Mouse (Mus musculus): ENCODE measurements around the gene Sptlc3. TPM values are rescaled to one million over a fixed set of nuclear protein-coding genes. Genes with fewer than 3 reads are reported as not detected.

Gene Sptlc3
- 0.87 TPM in 1 of 2 replicates, not detected in the other for polyA plus RNA-seq (2012; rRNA removed; ENCODE audit: low replicate concordance)

GRCm38 (mm10) chr2:139493836-139494235, at the start of gene Sptlc3:
Sptlc3 (plus strand) TSS chr2:139493913.

GRCm38 (mm10) chr2:139677809-139678274, 184.1 kb downstream of the Sptlc3 start, which contains the start of gene Ism1:
Ism1 (plus strand) TSS chr2:139678178.

Other genes with a start within 250 kb of the Sptlc3 start
- 1.1 and 2.4 TPM in 2 replicates for gene Ism1, start 184.3 kb downstream of the Sptlc3 start, polyA plus RNA-seq (2012; rRNA removed; ENCODE audit: low replicate concordance)